Mouse (Mus musculus) MEL (cell line): Measurements from ENCODE around the gene Atp8b4.

Source experiments
- CTCF ChIP-seq, 3 experiments: IDR thresholded peaks in 2 of 3; conservative IDR thresholded peaks in 1 of 3; 2 replicates each; pipeline ENCODE4 v1.5.1; 2011 to 2012; ENCODE audit warnings: low read length in 3 of 3, low read depth in 2 of 3, mild to moderate bottlenecking in 2 of 3, improper control_type of control experiment in 1 of 3, inconsistent platforms in 1 of 3, mixed read lengths in 1 of 3, moderate library complexity in 1 of 3; ENCODE audit not compliant: control insufficient read depth in 1 of 3, insufficient read depth in 1 of 3, poor library complexity in 1 of 3, severe bottlenecking in 1 of 3
- ELF1 ChIP-seq: IDR thresholded peaks from 2 replicates; pipeline ENCODE4 v1.6.1; 2014; ENCODE audit warnings: low read depth, mild to moderate bottlenecking, inconsistent platforms, low read length, improper control_type of control experiment, moderate library complexity
- EP300 ChIP-seq, 2 experiments: IDR thresholded peaks; 2 replicates each; pipeline ENCODE4 v1.6.1; 2011; ENCODE audit warnings: improper control_type of control experiment in 2 of 2, low read length in 2 of 2, low read depth in 1 of 2, mild to moderate bottlenecking in 1 of 2
- JUND ChIP-seq: IDR thresholded peaks from 2 replicates; pipeline ENCODE4 v1.6.1; 2011; ENCODE audit warnings: low read depth, mild to moderate bottlenecking, improper control_type of control experiment, low read length
- MAX ChIP-seq: IDR thresholded peaks from 2 replicates; pipeline ENCODE4 v1.6.1; 2011; ENCODE audit warnings: low read length, improper control_type of control experiment
- POLR2A ChIP-seq, 2 experiments: IDR thresholded peaks; 2 replicates each; pipeline ENCODE4 v1.6.1; 2011 to 2012; ENCODE audit warnings: low read length in 2 of 2, mild to moderate bottlenecking in 2 of 2, control low read depth in 1 of 2, improper control_type of control experiment in 1 of 2, low read depth in 1 of 2, moderate library complexity in 1 of 2; ENCODE audit not compliant: control insufficient read depth in 1 of 2, insufficient read depth in 1 of 2, poor library complexity in 1 of 2
- TAL1 ChIP-seq: IDR thresholded peaks from 2 replicates; pipeline ENCODE4 v1.6.1; 2012; ENCODE audit warnings: mild to moderate bottlenecking, inconsistent platforms, low read length, moderate library complexity, mixed read lengths
- TBP ChIP-seq: IDR thresholded peaks from 2 replicates; pipeline ENCODE4 v1.8.0; 2011; ENCODE audit warnings: low read depth, low read length, improper control_type of control experiment
- USF2 ChIP-seq, 2 experiments: IDR thresholded peaks; 2 replicates each; pipeline ENCODE4 v1.6.1; 2011 to 2012; ENCODE audit warnings: improper control_type of control experiment in 2 of 2, low read length in 2 of 2, borderline replicate concordance in 1 of 2, inconsistent platforms in 1 of 2, low read depth in 1 of 2, mild to moderate bottlenecking in 1 of 2; ENCODE audit not compliant: insufficient read depth in 1 of 2

- TF ChIP-seq EP300 (IDR thresholded peaks at IDR 0.05; ENCODE audit: low read depth in 1 of 2, low read length in 2 of 2) (no peak), CTCF (IDR thresholded peaks at IDR 0.05 in 2 of 3, conservative IDR thresholded peaks at IDR 0.05 in 1 of 3; ENCODE audit: control insufficient read depth in 1 of 3, insufficient read depth in 1 of 3, low read depth in 2 of 3, low read length in 3 of 3, poor library complexity in 1 of 3, severe bottlenecking in 1 of 3) (no peak), TBP (no peak), POLR2A (IDR thresholded peaks at IDR 0.05; ENCODE audit: control insufficient read depth in 1 of 2, insufficient read depth in 1 of 2, low read depth in 1 of 2, low read length in 2 of 2, poor library complexity in 1 of 2) (no peak), ELF1 (no peak), JUND (no peak), TAL1 (no peak), MAX (no peak), USF2 (IDR thresholded peaks at IDR 0.05; ENCODE audit: borderline replicate concordance in 1 of 2, insufficient read depth in 1 of 2, low read depth in 1 of 2, low read length in 2 of 2) (no peak)
These were observed 130.7 kb downstream of the Atp8b4 start for GRCm38 (mm10) chr2:126369815-126370214.
